Mouse (Mus musculus): ENCODE measurements around the gene Mynn. TPM values are rescaled to one million over a fixed set of nuclear protein-coding genes. Genes with fewer than 3 reads are reported as not detected.

Gene Mynn
- polyA plus RNA-seq, 1 experiment: 11.1 TPM

- no peak for DNase-seq (ENCODE audit: low read depth)
These were observed 42.3 kb downstream of the Mynn start, which contains the start of gene Lrriq4 for GRCm38 (mm10) chr3:30644207-30644606. Gene Lrriq4, plus strand, starts transcription at chr3:30644507.

GRCm38 (mm10) chr3:30646761-30647160 is 44.9 kb downstream of the Mynn start:
- DNase-seq (ENCODE audit: low read depth): no peak

GRCm38 (mm10) chr3:30647440-30648090 is 45.7 kb downstream of the Mynn start, which contains the start of gene Lrrc34:
Gene Lrrc34, minus strand, starts transcription at chr3:30647869.
- DNase-seq (ENCODE audit: low read depth): no peak

GRCm38 (mm10) chr3:30648466-30648865 is 46.6 kb downstream of the Mynn start:
- no peak for DNase-seq (ENCODE audit: low read depth)

GRCm38 (mm10) chr3:30650062-30650841 is 48.4 kb downstream of the Mynn start:
- no peak for DNase-seq (ENCODE audit: low read depth)

GRCm38 (mm10) chr3:30655937-30656336 is 54.1 kb downstream of the Mynn start:
- DNase-seq (ENCODE audit: low read depth): no peak

GRCm38 (mm10) chr3:30658486-30658885 is 56.6 kb downstream of the Mynn start:
- DNase-seq (ENCODE audit: low read depth): no peak

Other genes with a start within 250 kb of the Mynn start
- 3.5 and 3.7 TPM in 2 replicates for gene Mecom, start 54.1 kb upstream of the Mynn start, polyA plus RNA-seq (2012; rRNA removed)
- 0.15 TPM in 1 of 2 replicates, not detected in the other for gene Actrt3, start 2.1 kb upstream of the Mynn start, polyA plus RNA-seq (2012; rRNA removed)
- 0.41 and 0.56 TPM in 2 replicates for gene Lrriq4, start 42.4 kb downstream of the Mynn start, polyA plus RNA-seq (2012; rRNA removed)
- 0.22 and 0.37 TPM in 2 replicates for gene Lrrc34, start 45.8 kb downstream of the Mynn start, polyA plus RNA-seq (2012; rRNA removed)
- 0.14 and 0.19 TPM in 2 replicates for gene Lrrc31, start 97.8 kb downstream of the Mynn start, polyA plus RNA-seq (2012; rRNA removed)
- gene Samd7, start 144.2 kb downstream of the Mynn start, polyA plus RNA-seq (2012; rRNA removed): not detected in 2 replicates
- 20.1 and 27.6 TPM in 2 replicates for gene Sec62, start 190.8 kb downstream of the Mynn start, polyA plus RNA-seq (2012; rRNA removed)

Data from gonadal fat pad, adult 2 months (tissue).